Mouse (Mus musculus): ENCODE data around the gene Olfr676. TPM values are rescaled to one million over a fixed set of nuclear protein-coding genes. Genes with fewer than 3 reads are reported as not detected.
"Not testable (repeated sequence)": the region's sequence is repeated elsewhere in the genome, so short reads cannot be mapped to it uniquely, and the experiment has no call there.

Olfr676 gene
- polyA plus RNA-seq (2012; fragmentation: generic; extraction: Trizol): not detected
- long read RNA-seq, experiment 1: 0 reads
- long read RNA-seq, experiment 2: 0 reads

- Histone ChIP-seq H3K27me3 (ENCODE audit: control insufficient read depth, insufficient read depth, insufficient read length) (no peaks in the 10 kb centered on the region), H3K79me3 (ENCODE audit: low read depth) (no peaks in the 10 kb centered on the region), H3K79me2 (ENCODE audit: control insufficient read depth, insufficient read depth) (no peaks in the 10 kb centered on the region), H3K36me3 (ENCODE audit: control insufficient read depth, insufficient read depth) (no peaks in the 10 kb centered on the region), H3K4me3 (ENCODE audit: insufficient read depth, poor library complexity, severe bottlenecking) (no peak within 1 kb of the TSS), H3ac (ENCODE audit: control insufficient read depth, insufficient read length, low read depth) (no peak within 1 kb of the TSS)
- TF ChIP-seq USF1 (IDR thresholded peaks at IDR 0.05; ENCODE audit: low read depth) (no peak), MAX (IDR thresholded peaks at IDR 0.05) (no peak)
Observed at GRCm38 (mm10) chr7:105032398-105032797, at the start of gene Olfr676. TSS of gene Olfr676 (plus strand) at chr7:105032698.

- Histone ChIP-seq H3K79me2 (ENCODE audit: control insufficient read depth, insufficient read depth) (no peaks in the 10 kb centered on the region), H3K4me3 (ENCODE audit: insufficient read depth, poor library complexity, severe bottlenecking) (no peak within 1 kb of the TSS), H3K79me3 (ENCODE audit: low read depth) (no peaks in the 10 kb centered on the region), H3ac (ENCODE audit: control insufficient read depth, insufficient read length, low read depth) (no peak within 1 kb of the TSS), H3K36me3 (ENCODE audit: control insufficient read depth, insufficient read depth) (no peaks in the 10 kb centered on the region), H3K27me3 (ENCODE audit: control insufficient read depth, insufficient read depth, insufficient read length) (no peaks in the 10 kb centered on the region)
- no peak for TF ChIP-seq MAX (IDR thresholded peaks at IDR 0.05)
- no peak for TF ChIP-seq MYOD1 (IDR thresholded peaks at IDR 0.05; ENCODE audit: control insufficient read depth, insufficient read length, low read depth)
- TF ChIP-seq USF1 (IDR thresholded peaks at IDR 0.05; ENCODE audit: low read depth): no peak
- TF ChIP-seq FOSL1 (IDR thresholded peaks at IDR 0.05; ENCODE audit: insufficient read depth, low read length, poor library complexity, severe bottlenecking): no peak
- TF ChIP-seq CEBPB (IDR thresholded peaks at IDR 0.05; ENCODE audit: low read depth): no peak
- TF ChIP-seq CTCF (IDR thresholded peaks at IDR 0.05; ENCODE audit: control insufficient read depth, insufficient read depth, insufficient read length): no peak
- TF ChIP-seq MYOG (IDR thresholded peaks at IDR 0.05; ENCODE audit: control insufficient read depth, extremely low read depth, insufficient read length): no peak
Observed at GRCm38 (mm10) chr7:105001929-105002328, 30.6 kb upstream of the Olfr676 start, which contains the start of gene Olfr672. TSS of gene Olfr672 (minus strand) at chr7:105002029.

DNA sequence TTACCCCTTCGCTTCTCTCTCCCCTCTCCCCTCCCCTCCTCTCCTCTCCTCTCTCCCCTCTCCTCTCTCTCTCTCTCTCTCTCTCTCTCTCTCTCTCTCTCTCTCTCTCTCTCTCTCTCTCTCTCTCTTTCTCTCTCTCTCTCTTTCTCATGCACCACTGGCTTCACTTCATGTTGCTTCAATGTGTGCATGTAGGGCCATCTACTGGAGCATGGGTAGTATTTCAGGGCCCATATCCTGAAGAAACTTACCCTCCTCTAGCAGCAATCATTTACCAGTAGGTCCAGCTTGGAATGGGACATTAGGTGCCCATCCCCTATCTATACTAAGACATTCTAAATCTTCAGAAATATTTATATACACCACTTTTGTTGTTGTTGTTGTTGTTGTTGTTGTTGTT, 10.0 kb upstream of the Olfr676 start:
- TF ChIP-seq MYOG (IDR thresholded peaks at IDR 0.05; ENCODE audit: control insufficient read depth, extremely low read depth, insufficient read length) (no peak), CEBPB (IDR thresholded peaks at IDR 0.05; ENCODE audit: low read depth) (no peak), CTCF (IDR thresholded peaks at IDR 0.05; ENCODE audit: control insufficient read depth, insufficient read depth, insufficient read length) (no peak), MYOD1 (IDR thresholded peaks at IDR 0.05; ENCODE audit: control insufficient read depth, insufficient read length, low read depth) (no peak), USF1 (IDR thresholded peaks at IDR 0.05; ENCODE audit: low read depth) (no peak), MAX (IDR thresholded peaks at IDR 0.05) (no peak), FOSL1 (IDR thresholded peaks at IDR 0.05; ENCODE audit: insufficient read depth, low read length, poor library complexity, severe bottlenecking) (no peak)
- no peaks in the 10 kb centered on the region for H3K36me3 ChIP-seq (ENCODE audit: control insufficient read depth, insufficient read depth)
- H3K79me3 ChIP-seq (ENCODE audit: low read depth): no peaks in the 10 kb centered on the region
- no peak overlapping the region for H3K4me3 ChIP-seq (ENCODE audit: insufficient read depth, poor library complexity, severe bottlenecking)
- no peaks in the 10 kb centered on the region for H3K79me2 ChIP-seq (ENCODE audit: control insufficient read depth, insufficient read depth)
- no peaks in the 10 kb centered on the region for H3K27me3 ChIP-seq (ENCODE audit: control insufficient read depth, insufficient read depth, insufficient read length)
- H3ac ChIP-seq (ENCODE audit: control insufficient read depth, insufficient read length, low read depth): no peak overlapping the region

- Histone ChIP-seq H3K79me2 (ENCODE audit: control insufficient read depth, insufficient read depth) (no peaks in the 10 kb centered on the region), H3K36me3 (ENCODE audit: control insufficient read depth, insufficient read depth) (no peaks in the 10 kb centered on the region), H3K79me3 (ENCODE audit: low read depth) (no peaks in the 10 kb centered on the region), H3K4me3 (ENCODE audit: insufficient read depth, poor library complexity, severe bottlenecking) (no peak within 1 kb of the TSS), H3K27me3 (ENCODE audit: control insufficient read depth, insufficient read depth, insufficient read length) (no peaks in the 10 kb centered on the region), H3ac (ENCODE audit: control insufficient read depth, insufficient read length, low read depth) (no peak within 1 kb of the TSS)
- no peak for TF ChIP-seq CTCF (IDR thresholded peaks at IDR 0.05; ENCODE audit: control insufficient read depth, insufficient read depth, insufficient read length)
- no peak for TF ChIP-seq FOSL1 (IDR thresholded peaks at IDR 0.05; ENCODE audit: insufficient read depth, low read length, poor library complexity, severe bottlenecking)
- no peak for TF ChIP-seq CEBPB (IDR thresholded peaks at IDR 0.05; ENCODE audit: low read depth)
- TF ChIP-seq USF1 (IDR thresholded peaks at IDR 0.05; ENCODE audit: low read depth): no peak
- TF ChIP-seq MAX (IDR thresholded peaks at IDR 0.05): no peak
- no peak for TF ChIP-seq MYOG (IDR thresholded peaks at IDR 0.05; ENCODE audit: control insufficient read depth, extremely low read depth, insufficient read length)
- TF ChIP-seq MYOD1 (IDR thresholded peaks at IDR 0.05; ENCODE audit: control insufficient read depth, insufficient read length, low read depth): no peak
Observed at GRCm38 (mm10) chr7:105028360-105028759, 4.1 kb upstream of the Olfr676 start, which contains the start of gene Olfr675. TSS of gene Olfr675 (minus strand) at chr7:105028460.

DNA sequence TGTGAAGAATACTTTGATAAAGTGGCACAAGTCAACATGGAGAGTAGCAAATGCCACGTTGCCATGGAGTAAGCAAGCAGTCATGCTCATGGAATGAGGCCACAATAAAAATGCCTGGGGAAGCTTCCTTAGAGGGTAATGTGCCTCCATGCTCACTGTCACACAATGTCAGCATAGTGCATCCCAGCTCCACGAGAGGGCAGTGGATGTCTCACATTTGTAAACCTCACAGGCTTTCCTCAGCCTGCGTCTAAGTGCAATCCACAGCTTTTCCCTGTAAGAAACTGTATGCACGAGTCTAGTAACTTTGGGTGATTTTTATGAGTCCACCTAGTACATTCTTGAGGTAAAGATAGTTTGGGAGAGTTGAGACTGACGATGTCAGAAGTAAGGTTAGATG, 1.3 kb downstream of the Olfr676 start:
- H3K36me3 ChIP-seq (ENCODE audit: control insufficient read depth, insufficient read depth); H3K27me3 ChIP-seq (ENCODE audit: control insufficient read depth, insufficient read depth, insufficient read length); H3ac ChIP-seq (ENCODE audit: control insufficient read depth, insufficient read length, low read depth); H3K79me3 ChIP-seq (ENCODE audit: low read depth); H3K79me2 ChIP-seq (ENCODE audit: control insufficient read depth, insufficient read depth); H3K4me3 ChIP-seq (ENCODE audit: insufficient read depth, poor library complexity, severe bottlenecking): not testable (repeated sequence)

DNA sequence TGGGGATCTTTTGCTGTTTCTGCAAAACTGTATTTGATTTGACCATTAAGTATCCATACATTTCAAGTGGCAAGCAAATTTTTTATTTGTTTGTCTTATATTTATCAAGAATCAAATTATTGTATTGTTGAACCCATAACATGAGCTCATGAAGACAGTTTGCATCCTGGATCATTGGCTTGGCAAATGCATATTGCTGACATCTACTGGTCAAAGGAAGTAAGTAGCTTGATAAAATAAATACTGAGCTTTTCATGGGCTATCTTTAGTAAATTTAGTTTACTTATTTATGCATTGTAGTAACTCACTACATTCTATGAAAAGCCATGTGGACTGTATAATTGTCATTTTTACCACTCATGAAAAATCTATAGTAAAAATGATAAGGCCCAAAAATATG, 26.5 kb downstream of the Olfr676 start:
- Histone ChIP-seq H3K4me3 (ENCODE audit: insufficient read depth, poor library complexity, severe bottlenecking) (no peak overlapping the region), H3K27me3 (ENCODE audit: control insufficient read depth, insufficient read depth, insufficient read length) (no peaks in the 10 kb centered on the region), H3K36me3 (ENCODE audit: control insufficient read depth, insufficient read depth) (no peaks in the 10 kb centered on the region), H3ac (ENCODE audit: control insufficient read depth, insufficient read length, low read depth) (no peak overlapping the region), H3K79me3 (ENCODE audit: low read depth) (no peaks in the 10 kb centered on the region), H3K79me2 (ENCODE audit: control insufficient read depth, insufficient read depth) (no peaks in the 10 kb centered on the region)
- TF ChIP-seq FOSL1 (IDR thresholded peaks at IDR 0.05; ENCODE audit: insufficient read depth, low read length, poor library complexity, severe bottlenecking): no peak
- no peak for TF ChIP-seq CTCF (IDR thresholded peaks at IDR 0.05; ENCODE audit: control insufficient read depth, insufficient read depth, insufficient read length)
- TF ChIP-seq MYOD1 (IDR thresholded peaks at IDR 0.05; ENCODE audit: control insufficient read depth, insufficient read length, low read depth): no peak
- no peak for TF ChIP-seq MYOG (IDR thresholded peaks at IDR 0.05; ENCODE audit: control insufficient read depth, extremely low read depth, insufficient read length)
- TF ChIP-seq CEBPB (IDR thresholded peaks at IDR 0.05; ENCODE audit: low read depth): no peak
- TF ChIP-seq USF1 (IDR thresholded peaks at IDR 0.05; ENCODE audit: low read depth): no peak
- no peak for TF ChIP-seq MAX (IDR thresholded peaks at IDR 0.05)
